Mouse (Mus musculus) MEL (cell line): ENCODE data around the gene Galnt9.

Experiments
- POLR2AphosphoS2 ChIP-seq: IDR thresholded peaks from 2 replicates; pipeline ENCODE4 v1.6.1; 2011; ENCODE audit warnings: low read length, improper control_type of control experiment
- TAL1 ChIP-seq: IDR thresholded peaks from 2 replicates; pipeline ENCODE4 v1.6.1; 2012; ENCODE audit warnings: mild to moderate bottlenecking, inconsistent platforms, low read length, moderate library complexity, mixed read lengths

GRCm38 (mm10) chr5:110505611-110506294, 38.4 kb upstream of the Galnt9 start:
- no peak for TF ChIP-seq POLR2AphosphoS2
- no peak for TF ChIP-seq TAL1
